Comparison of ENCODE assay signal across 8 mouse cellular contexts in the genomic region with DNA sequence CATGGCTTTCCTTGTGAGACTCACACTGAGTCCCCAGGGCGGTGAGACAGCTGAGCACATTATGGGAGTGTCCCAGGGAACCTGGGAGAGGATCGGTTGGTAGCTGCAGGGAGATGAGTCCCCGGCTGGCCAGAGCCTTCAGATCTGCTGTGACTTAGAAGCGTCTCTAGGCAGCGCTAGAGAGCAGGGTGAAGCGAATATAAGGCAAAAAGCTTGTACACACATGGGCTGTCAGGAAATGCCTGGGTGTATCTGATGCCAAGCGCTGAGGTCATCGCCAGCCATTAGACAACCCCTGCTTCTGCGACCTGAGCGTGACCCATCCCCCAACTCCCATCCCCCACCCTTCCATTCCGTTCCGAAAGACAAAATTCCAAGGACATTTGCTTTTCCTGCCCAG.
DNase-seq lines count a peak whose midpoint lies in the region; ATAC-seq and TF ChIP-seq lines count a peak whose summit lies in the region.

No protein-coding gene starts in this region.

- TF ChIP-seq CTCF in spleen, adult 2 months (IDR thresholded peaks at IDR 0.05; ENCODE audit: extremely low read depth, insufficient read depth, insufficient read length, insufficient replicate concordance) = peak; percentile 47; the same call in 1 of the 2 replicates

- H3K9me3 ChIP-seq in intestine, embryonic 14.5 days (ENCODE audit: control insufficient read depth, low read length) = no peaks in the 10 kb centered on the region
- H3K9me3 ChIP-seq in limb, embryonic 11.5 days (ENCODE audit: control insufficient read depth, low read length) = no peaks in the 10 kb centered on the region
- no peaks in the 10 kb centered on the region for H3K9me3 ChIP-seq in midbrain, embryonic 13.5 days
- no peaks in the 10 kb centered on the region for H3K9me3 ChIP-seq in stomach, embryonic 15.5 days

- H3K27me3 ChIP-seq in spleen, adult 2 months (ENCODE audit: control insufficient read depth, insufficient read depth, low read length) = no peaks in the 10 kb centered on the region
- H3K27me3 ChIP-seq in intestine, embryonic 14.5 days (replicated peaks; ENCODE audit: control insufficient read depth, insufficient read depth, low read length) = no peaks in the 10 kb centered on the region
- no peaks in the 10 kb centered on the region for H3K27me3 ChIP-seq in limb, embryonic 11.5 days (ENCODE audit: control insufficient read depth, insufficient read depth, low read length)
- H3K27me3 ChIP-seq in midbrain, embryonic 13.5 days = no peaks in the 10 kb centered on the region
- no peaks in the 10 kb centered on the region for H3K27me3 ChIP-seq in stomach, embryonic 15.5 days (replicated peaks)

- H3K9ac ChIP-seq in intestine, embryonic 14.5 days (ENCODE audit: low read length) = no peak overlapping the region
- H3K9ac ChIP-seq in limb, embryonic 11.5 days (ENCODE audit: low read length) = no peak overlapping the region
- no peak overlapping the region for H3K9ac ChIP-seq in midbrain, embryonic 13.5 days (replicated peaks)
- no peak overlapping the region for H3K9ac ChIP-seq in stomach, embryonic 15.5 days

- WGBS in spleen, adult 2 months = 18% methylated on average over 12 of the region's 12 CpGs
- 15% methylated on average over 12 of the region's 12 CpGs for WGBS in intestine, embryonic 14.5 days
- WGBS in limb, embryonic 11.5 days = 16% methylated on average over 12 of the region's 12 CpGs
- WGBS in midbrain, embryonic 13.5 days = 15% methylated on average over 12 of the region's 12 CpGs
- WGBS in stomach, embryonic 15.5 days = 11% methylated on average over 12 of the region's 12 CpGs

- ATAC-seq in intestine, embryonic 14.5 days (replicated peaks; ENCODE audit: low FRiP score, low TSS enrichment, low read depth) = no peak
- no peak for ATAC-seq in limb, embryonic 11.5 days (ENCODE audit: insufficient number of reproducible peaks, low FRiP score, low TSS enrichment, low read depth)
- 0 out of 2 replicates have a peak, but pooled peaks have one; percentile 8 for ATAC-seq in midbrain, embryonic 13.5 days
- no peak for ATAC-seq in stomach, embryonic 15.5 days (ENCODE audit: insufficient read depth, low FRiP score, low read depth)

- TF ChIP-seq POLR2A in spleen, adult 2 months (IDR thresholded peaks at IDR 0.05; ENCODE audit: low read depth, low read length) = no peak

- DNase-seq in spleen, adult 2 months (ENCODE audit: low read depth in 1 of 2, low spot score in 2 of 2) = peak; percentile 15 to 22
- no peak for DNase-seq in spleen, adult 12 weeks (ENCODE audit: low spot score)
- peak; percentile 86 to 89 for DNase-seq in cerebellum, postnatal 10 days
- DNase-seq in gastrocnemius, postnatal 36 days = peak; percentile 47 to 49
- no peak for DNase-seq in intestine, embryonic 14.5 days (ENCODE audit: low spot score)
- DNase-seq in limb, embryonic 11.5 days (ENCODE audit: low spot score) = peak; percentile 50

- H3K27ac ChIP-seq in spleen, adult 2 months (ENCODE audit: insufficient read depth, low read length) = no peak overlapping the region
- no peak overlapping the region for H3K27ac ChIP-seq in intestine, embryonic 14.5 days (ENCODE audit: low read depth)
- no peak overlapping the region for H3K27ac ChIP-seq in limb, embryonic 11.5 days (replicated peaks; ENCODE audit: low read depth, low read length)
- no peak overlapping the region; the same call in 1 of the 2 replicates for H3K27ac ChIP-seq in midbrain, embryonic 13.5 days
- H3K27ac ChIP-seq in stomach, embryonic 15.5 days = no peak overlapping the region

- H3K4me2 ChIP-seq in intestine, embryonic 14.5 days (ENCODE audit: low read length) = peak overlapping the region; percentile 20; the same call in 1 of the 2 replicates
- no peak overlapping the region for H3K4me2 ChIP-seq in limb, embryonic 11.5 days (ENCODE audit: low read depth, severe bottlenecking)
- 0 out of 2 replicates have a peak overlapping the region, but pooled peaks have one; percentile 3 for H3K4me2 ChIP-seq in midbrain, embryonic 13.5 days (replicated peaks)
- peak overlapping the region; percentile 35 for H3K4me2 ChIP-seq in stomach, embryonic 15.5 days

- no peaks in the 10 kb centered on the region for H3K36me3 ChIP-seq in spleen, adult 2 months (ENCODE audit: control insufficient read depth, insufficient read depth, low read length)
- H3K36me3 ChIP-seq in intestine, embryonic 14.5 days (ENCODE audit: control insufficient read depth, insufficient read depth, low read length) = no peaks in the 10 kb centered on the region
- H3K36me3 ChIP-seq in limb, embryonic 11.5 days (ENCODE audit: control insufficient read depth, insufficient read depth, low read length) = no peaks in the 10 kb centered on the region
- H3K36me3 ChIP-seq in midbrain, embryonic 13.5 days = no peaks in the 10 kb centered on the region
- H3K36me3 ChIP-seq in stomach, embryonic 15.5 days = no peaks in the 10 kb centered on the region

- intact Hi-C loops in gastrocnemius, postnatal 36 days (cut with DNase I) = loop anchor here (5.0 to 10.0 kb wide), 2 partner anchors 90 to 203 kb away; partner anchors contain the start of gene Gsk3b

- no peaks in the 10 kb centered on the region for H3K4me1 ChIP-seq in spleen, adult 2 months (ENCODE audit: control insufficient read depth, insufficient read depth, insufficient read length)
- peaks cover 6% of the 10 kb centered on the region; the same call in 1 of the 2 replicates for H3K4me1 ChIP-seq in intestine, embryonic 14.5 days (replicated peaks; ENCODE audit: control insufficient read depth, insufficient read depth, low read length)
- H3K4me1 ChIP-seq in limb, embryonic 11.5 days (ENCODE audit: control insufficient read depth, insufficient read depth, low read length) = 0 out of 2 replicates have a peak, but pooled peaks cover 2% of the 10 kb centered on the region
- peaks cover 46% of the 10 kb centered on the region for H3K4me1 ChIP-seq in midbrain, embryonic 13.5 days (replicated peaks)
- H3K4me1 ChIP-seq in stomach, embryonic 15.5 days = no peaks in the 10 kb centered on the region

- no peak overlapping the region for H3K4me3 ChIP-seq in spleen, adult 2 months (ENCODE audit: extremely low read depth, insufficient read depth, insufficient read length)
- H3K4me3 ChIP-seq in intestine, embryonic 14.5 days (ENCODE audit: low read depth, low read length) = no peak overlapping the region
- H3K4me3 ChIP-seq in limb, embryonic 11.5 days (ENCODE audit: low read depth, low read length) = no peak overlapping the region
- H3K4me3 ChIP-seq in midbrain, embryonic 13.5 days (replicated peaks) = no peak overlapping the region
- no peak overlapping the region for H3K4me3 ChIP-seq in stomach, embryonic 15.5 days (replicated peaks)

Comparison
In these comparisons a context has a peak if more than half of its experiments do, and no peak if none do; other contexts are left out.
1. DNase-seq: peak in spleen, adult 2 months (2 of 2), cerebellum, postnatal 10 days (2 of 2), gastrocnemius, postnatal 36 days (2 of 2) and limb, embryonic 11.5 days (single experiment); none in spleen, adult 12 weeks (single experiment) and intestine, embryonic 14.5 days (single experiment).